Mouse (Mus musculus) gastrocnemius, adult 2 months (tissue): ENCODE measurements around the gene Stt3b. TPM values are rescaled to one million over a fixed set of nuclear protein-coding genes. Genes with fewer than 3 reads are reported as not detected.

Experiments used
- DNase-seq: peaks from one replicate; pipeline ENCODE4 v3.0.0; 2022
- H3K27ac ChIP-seq: fragments of 200-600 bp; 2 replicates; pipeline ENCODE4 v1.8.1; 2022; ENCODE audit warnings: mild to moderate bottlenecking
- H3K4me3 ChIP-seq: fragments of 200-600 bp; 2 replicates; pipeline ENCODE4 v1.8.1; 2022; ENCODE audit warnings: mild to moderate bottlenecking, moderate library complexity
- CTCF ChIP-seq: fragments of 200-600 bp; IDR thresholded peaks from 2 replicates; pipeline ENCODE4 v1.8.1; 2022; ENCODE audit warnings: antibody characterized with exemption, mild to moderate bottlenecking, moderate library complexity
- intact Hi-C: fragments of 180-260 bp; cut with DNase I; formaldehyde crosslinking; loops from one replicate; pipeline ENCODE4 v1.15.1; 2025
- long read RNA-seq, 2 experiments: library from polyadenylated mRNA; stranded (forward); transcript quantifications; one replicate each; pipeline ENCODE4 v2.0.0; 2021
- total RNA-seq, 2 experiments: library from RNA; stranded (reverse); gene quantifications; 2 replicates each; pipeline ENCODE4 v1.2.3; 2021

Gene Stt3b
- 10 to 100 TPM; 66.0 to 96.1 TPM for total RNA-seq
- long read RNA-seq, experiment 1, full-length matches to known transcripts, result 149 of 163 reads
- long read RNA-seq, experiment 1, partial matches to known transcripts, result 6 of 163 reads
- long read RNA-seq, experiment 1, other reads (novel, unspliced or antisense), result 8 of 163 reads
- long read RNA-seq, experiment 2, full-length matches to known transcripts, result 172 of 189 reads
- long read RNA-seq, experiment 2, partial matches to known transcripts, result 4 of 189 reads
- long read RNA-seq, experiment 2, other reads (novel, unspliced or antisense), result 13 of 189 reads

DNA sequence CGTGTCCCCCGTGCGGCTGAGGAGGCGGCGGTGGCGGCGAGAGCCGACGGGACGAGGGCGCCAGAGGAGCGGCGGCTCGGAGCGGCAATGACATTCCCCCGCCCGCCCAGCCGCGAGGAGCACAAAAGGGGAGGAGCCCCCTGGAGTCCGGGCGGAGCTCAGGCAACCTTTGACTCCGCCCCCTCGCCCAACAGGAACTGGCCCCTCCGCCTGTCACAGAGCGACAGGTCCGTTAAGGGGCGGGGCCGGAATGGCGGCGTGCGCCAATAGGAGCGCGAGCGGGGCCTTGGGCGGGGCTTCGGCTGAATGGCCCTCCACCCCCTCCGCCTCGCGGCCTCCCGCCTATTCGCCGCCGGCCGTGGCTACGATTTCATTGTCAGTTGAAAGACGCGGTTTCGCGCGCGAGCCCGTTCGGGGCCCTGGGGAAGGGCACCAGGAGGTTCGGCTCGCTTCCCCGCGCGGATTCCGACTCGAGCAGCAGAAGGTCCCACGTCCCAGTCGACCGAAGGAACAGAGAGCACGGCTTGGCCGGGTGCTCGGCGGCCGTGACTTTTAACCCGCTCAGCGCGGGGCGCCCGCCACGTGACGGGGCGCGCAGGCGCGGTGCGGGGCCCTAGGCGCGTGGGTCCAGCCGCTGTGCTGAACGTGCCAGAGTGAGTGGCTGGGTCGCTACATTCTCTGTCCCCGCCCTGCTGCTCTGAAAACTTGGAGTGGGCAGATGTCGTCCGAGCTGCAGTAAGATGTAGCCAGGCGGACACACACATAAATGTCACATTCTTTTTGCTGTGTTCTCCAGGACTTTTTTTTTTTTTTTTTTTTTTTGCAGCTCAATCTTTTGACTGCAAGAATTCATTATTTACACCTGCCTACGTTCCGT, at the start of gene Stt3b:
Gene Stt3b, minus strand, starts transcription at position 76 of the 877 bp plus-strand sequence.
- peak; percentile 50 for TF ChIP-seq CTCF
- intact Hi-C loops, result loop anchor here (10.0 kb wide), 1 partner anchor 244 kb away; no protein-coding TSS in a partner anchor
- DNase-seq, result peak; percentile 100
- H3K4me3 ChIP-seq, result peak within 1 kb of the TSS; percentile 100
- peak within 1 kb of the TSS; percentile 98 for H3K27ac ChIP-seq

DNA sequence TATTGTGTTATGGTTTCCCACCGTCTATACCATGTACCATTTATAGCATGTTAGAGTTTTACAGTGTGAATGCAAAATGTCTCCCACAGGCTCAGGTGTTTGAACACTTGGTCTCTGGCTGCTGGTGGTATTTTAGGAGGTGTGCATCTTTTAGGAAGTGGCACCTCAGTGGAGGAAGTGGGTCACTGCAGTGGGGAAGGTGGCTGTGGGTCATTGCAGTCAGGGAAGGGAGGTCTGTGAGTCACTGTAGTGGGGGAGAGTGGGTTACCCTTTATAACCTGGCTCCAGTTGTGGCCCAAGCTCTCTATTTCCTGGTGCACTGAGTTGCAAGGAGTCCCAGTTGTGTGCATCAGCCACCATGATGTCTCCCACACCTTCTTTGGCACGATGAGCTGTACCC, 48.2 kb upstream of the Stt3b start:
- TF ChIP-seq CTCF, result no peak
- intact Hi-C loops, result no loop called here
- no peak for DNase-seq
- Histone ChIP-seq H3K27ac (no peak overlapping the region), H3K4me3 (no peak overlapping the region)

DNA sequence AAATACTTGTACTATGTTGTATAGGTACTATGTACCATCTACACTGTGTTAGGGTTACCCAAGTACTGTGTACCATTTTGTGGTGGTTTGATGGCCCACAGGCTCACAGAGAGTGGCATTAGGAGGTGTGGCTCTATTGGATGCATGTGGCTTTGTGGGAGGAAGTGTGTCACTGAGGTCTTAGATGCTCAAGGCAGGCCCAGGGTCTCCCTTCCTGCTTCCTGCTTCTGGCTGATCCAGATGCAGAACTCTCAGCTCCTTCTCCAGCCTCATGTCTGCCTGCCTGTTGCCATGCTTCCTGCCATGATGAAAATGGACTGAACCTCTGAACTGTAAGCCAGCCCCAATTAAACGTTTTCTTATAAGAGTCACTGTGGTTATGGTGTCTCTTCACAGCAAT, 47.8 kb upstream of the Stt3b start:
- TF ChIP-seq CTCF, result no peak

DNA sequence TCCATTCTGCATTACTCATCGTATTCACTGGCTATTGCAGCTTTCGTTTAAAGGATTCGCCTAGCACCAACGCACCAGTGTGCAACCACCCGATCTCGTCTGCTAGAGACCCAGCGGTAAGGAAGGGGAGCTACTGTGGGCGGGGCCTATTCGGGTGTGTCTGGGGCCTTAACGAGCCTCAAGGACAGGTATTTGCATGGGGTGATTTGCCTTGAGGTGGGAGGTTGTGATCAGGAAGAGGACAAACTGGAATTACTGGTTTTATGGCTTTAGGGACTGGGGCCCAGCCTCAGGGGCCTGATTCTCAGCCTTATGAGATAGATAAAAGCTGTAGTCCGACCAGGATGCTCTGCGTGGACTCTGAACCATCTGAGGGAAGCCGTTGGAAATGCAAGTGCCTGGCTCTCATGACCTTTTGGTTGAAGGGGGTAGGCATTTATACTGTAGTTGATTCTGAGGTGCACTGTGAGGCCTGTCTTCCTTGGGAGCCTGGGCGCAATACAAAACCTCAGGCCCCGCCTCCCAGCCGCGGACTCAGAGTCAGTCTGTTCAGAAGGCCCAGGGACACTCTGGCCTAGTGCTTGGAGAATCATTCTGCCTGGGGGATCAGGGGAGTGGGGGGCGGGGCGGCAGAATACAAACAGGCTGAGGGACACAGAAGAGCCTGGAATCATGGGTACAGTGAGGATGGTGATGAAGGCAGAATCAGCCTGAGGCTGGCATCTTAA, 46.7 kb upstream of the Stt3b start:
- TF ChIP-seq CTCF, result no peak
- DNase-seq, result no peak

More for the DNA sequence above, 47.8 kb upstream of the Stt3b start:
- no peak overlapping the region for H3K27ac ChIP-seq
- intact Hi-C loops, result no loop called here
- no peak overlapping the region for H3K4me3 ChIP-seq
- DNase-seq, result no peak

DNA sequence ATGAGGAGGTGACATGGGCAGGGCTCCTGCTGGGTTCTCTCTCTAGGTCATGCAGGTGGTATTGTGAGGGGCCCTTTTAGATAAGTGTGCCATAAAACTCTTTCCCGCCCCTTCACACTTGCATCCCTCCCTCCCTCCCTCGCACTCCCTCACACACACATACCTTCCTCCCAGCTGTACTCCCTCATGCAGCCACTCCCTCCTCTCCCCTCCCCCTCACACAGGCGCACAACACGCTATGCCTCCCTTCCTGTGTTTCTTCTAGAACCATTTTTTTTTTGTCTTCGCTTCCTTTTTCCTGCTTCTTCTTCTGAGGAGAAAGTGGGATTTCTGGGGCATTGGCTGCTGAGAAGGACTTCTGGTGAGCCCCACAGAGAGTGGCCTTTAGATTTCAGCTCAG, 45.8 kb upstream of the Stt3b start:
- TF ChIP-seq CTCF, result no peak
- no peak for DNase-seq
- intact Hi-C loops, result no loop called here
- H3K4me3 ChIP-seq, result no peak overlapping the region
- H3K27ac ChIP-seq, result no peak overlapping the region

More for the DNA sequence above, 46.7 kb upstream of the Stt3b start:
- Histone ChIP-seq H3K4me3 (no peak overlapping the region), H3K27ac (no peak overlapping the region)
- intact Hi-C loops, result no loop called here

DNA sequence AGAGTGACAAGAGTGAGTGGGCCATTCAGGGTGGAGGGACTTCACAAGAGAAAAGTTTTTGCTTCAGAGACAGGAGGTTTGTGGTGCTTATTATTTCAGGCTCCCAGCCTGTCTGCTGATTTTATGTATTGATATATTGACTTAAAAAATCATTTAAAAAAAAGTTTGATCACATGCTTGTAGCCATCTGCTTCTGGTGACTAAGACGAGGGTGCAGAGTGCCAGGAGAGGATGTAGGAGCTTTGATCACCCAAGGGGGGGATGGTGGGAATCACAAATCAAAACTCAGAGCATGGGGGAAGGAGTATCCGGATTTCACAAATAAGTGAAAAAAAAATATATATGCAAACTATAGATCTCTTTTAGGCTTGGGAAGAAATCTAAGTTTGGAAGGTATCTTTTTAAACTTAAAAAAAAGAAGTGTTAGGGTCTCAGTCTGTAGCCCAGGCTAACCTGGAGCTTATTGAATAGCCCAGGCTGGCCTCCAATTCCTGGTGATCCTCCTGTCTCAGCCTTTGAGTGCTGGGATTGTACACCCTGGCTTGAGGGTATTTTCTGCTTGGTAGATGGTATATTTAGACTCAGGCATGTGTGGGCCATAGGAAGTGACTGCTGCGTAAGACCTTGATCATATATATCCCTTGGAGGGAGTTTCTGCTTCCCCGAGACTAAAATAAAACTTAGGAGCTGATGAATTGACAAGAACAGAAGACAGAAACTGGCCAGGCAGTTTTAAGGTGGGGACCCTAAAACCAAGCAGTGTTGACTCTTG, 39.7 kb upstream of the Stt3b start:
- intact Hi-C loops, result no loop called here
- no peak overlapping the region for H3K4me3 ChIP-seq
- DNase-seq, result no peak
- no peak overlapping the region for H3K27ac ChIP-seq
- TF ChIP-seq CTCF, result no peak

DNA sequence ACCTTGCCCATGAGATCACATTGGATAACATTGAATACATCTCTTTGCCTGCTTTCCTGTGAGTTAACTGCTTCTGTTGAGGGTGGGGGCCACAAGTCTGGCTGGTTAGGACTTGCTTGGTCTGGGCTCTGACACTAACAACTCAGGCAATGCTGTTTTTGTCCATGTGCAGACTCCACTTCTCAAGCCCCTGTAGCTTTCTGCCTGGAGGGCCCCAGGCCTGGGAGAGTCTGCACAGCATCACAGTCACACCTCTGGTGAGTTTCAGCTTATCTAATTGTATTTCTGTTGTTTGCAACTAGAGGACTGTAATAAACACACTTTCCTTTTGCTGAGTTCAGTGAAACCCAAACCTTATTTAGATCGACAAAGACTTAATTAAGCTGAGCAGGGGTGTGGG, 38.9 kb upstream of the Stt3b start:
- DNase-seq, result no peak
- H3K27ac ChIP-seq, result no peak overlapping the region
- intact Hi-C loops, result no loop called here
- no peak overlapping the region for H3K4me3 ChIP-seq
- TF ChIP-seq CTCF, result no peak

DNA sequence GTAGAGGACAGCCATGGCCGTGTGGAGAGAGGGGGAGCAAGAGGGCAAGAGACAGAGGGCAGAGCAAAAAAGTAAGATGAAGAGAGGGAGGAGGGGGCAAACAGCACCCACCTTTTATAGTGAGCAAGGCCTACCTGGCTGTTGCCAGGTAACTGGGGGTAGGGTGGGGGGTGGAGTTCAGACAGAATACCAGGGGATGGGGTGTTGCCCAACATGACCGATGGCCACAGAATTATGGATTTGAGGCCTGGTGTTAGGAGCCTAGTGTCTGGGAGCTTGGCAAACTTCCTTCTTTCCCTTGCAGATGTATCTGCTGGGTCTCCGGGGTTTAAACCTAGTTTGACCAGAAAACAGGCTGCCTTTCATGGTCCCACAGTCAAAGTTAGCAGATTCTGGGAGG, 34.7 kb upstream of the Stt3b start:
- no peak overlapping the region for H3K27ac ChIP-seq
- no peak for DNase-seq
- no peak for TF ChIP-seq CTCF
- intact Hi-C loops, result no loop called here
- H3K4me3 ChIP-seq, result no peak overlapping the region

DNA sequence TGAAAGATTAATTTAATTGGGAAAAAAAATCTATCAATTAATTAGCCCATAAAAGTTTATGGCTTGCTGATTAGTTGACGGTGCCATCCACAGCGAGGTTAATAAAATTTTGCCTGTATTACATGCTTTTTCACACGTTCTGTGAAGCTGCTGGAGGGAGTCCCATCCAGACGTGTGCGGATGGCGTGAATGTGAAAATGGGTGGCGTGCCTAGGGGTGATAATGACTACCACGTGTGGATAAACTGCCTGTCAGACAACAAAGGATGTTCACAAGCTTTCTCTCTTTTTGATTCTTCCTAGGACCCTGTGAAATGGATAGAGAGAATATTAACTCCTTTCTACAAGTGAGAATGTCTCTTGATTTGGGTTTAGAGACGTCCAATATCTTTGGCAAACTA, 31.4 kb upstream of the Stt3b start:
- TF ChIP-seq CTCF, result no peak
- H3K4me3 ChIP-seq, result no peak overlapping the region
- intact Hi-C loops, result no loop called here
- no peak for DNase-seq
- no peak overlapping the region for H3K27ac ChIP-seq

DNA sequence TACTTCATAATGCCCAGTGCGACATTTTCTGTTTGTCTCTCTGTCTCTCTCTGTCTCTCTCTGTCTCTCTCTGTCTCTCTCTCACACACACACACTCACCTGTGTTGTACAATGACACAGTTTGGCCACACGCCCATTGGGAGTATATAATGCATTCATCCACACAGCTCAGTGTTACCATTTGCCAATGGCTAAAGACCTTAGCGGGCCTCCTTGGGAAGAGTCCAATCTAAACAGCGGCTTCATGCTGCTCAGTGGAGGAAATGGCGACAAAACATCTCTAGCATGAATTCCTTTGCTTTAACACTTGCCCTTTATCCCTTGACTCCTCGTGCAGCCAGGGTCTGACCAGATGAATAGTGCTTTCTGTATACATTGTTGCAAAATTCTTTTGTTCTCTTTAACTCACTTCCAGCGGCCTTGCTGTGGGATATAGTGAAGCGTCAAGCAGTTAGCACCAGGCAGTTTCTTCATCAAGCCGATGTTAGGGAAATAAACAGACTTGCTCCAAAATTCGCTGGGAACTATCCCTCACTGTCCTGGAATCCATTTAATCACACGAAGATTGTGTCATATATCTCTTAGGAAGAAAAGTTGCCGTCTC, 30.1 kb upstream of the Stt3b start:
- no peak overlapping the region for H3K27ac ChIP-seq
- no peak for TF ChIP-seq CTCF
- H3K4me3 ChIP-seq, result no peak overlapping the region
- intact Hi-C loops, result no loop called here
- no peak for DNase-seq

DNA sequence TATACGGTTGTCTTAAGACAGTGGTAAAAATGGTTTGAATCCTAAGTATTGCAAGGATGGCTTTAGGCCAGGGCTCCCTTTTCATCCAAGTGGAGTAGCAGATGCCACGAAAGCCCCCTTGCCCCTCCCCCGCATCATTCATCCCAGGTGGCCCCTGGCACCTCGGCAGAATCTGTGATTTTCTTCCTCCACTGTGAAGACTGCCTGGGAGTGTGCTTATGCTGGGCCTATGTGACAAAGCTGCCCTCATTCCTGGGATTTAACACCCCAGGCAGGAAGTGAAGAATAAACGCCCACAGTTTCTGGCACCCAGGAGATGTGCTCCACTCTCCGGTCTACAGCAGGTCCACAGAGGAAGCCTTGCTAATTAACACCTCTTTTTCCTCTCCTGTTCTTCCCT, 28.6 kb upstream of the Stt3b start:
- no peak for TF ChIP-seq CTCF
- H3K4me3 ChIP-seq, result no peak overlapping the region
- intact Hi-C loops, result no loop called here
- no peak for DNase-seq
- no peak overlapping the region for H3K27ac ChIP-seq

DNA sequence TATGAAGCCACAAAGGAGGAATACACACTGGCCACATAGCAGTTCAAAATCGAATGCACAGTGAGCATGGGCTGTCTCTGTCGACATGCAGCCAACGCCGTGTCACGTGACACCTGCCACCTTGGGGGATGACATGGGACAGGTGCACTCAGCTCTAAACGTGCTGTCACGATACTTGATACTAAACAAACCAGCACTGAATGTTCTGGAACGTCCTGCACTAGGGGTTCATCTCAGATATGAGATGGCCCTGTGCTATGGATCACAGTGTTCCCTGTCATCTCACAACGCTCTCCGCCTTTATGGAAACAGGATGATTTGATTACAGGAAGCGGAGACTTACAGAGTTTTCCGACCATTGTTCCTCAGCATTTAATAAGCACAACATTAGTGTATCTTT, 22.8 kb upstream of the Stt3b start:
- no peak for TF ChIP-seq CTCF
- peak; percentile 76 for DNase-seq
- intact Hi-C loops, result no loop called here

More for the DNA sequence above, 22.8 kb upstream of the Stt3b start:
- Histone ChIP-seq H3K4me3 (no peak overlapping the region), H3K27ac (peak overlapping the region; percentile 35; the same call in 1 of the 2 replicates)
